Mouse (Mus musculus): Measurements from ENCODE around the gene T.

Gene T

DNA sequence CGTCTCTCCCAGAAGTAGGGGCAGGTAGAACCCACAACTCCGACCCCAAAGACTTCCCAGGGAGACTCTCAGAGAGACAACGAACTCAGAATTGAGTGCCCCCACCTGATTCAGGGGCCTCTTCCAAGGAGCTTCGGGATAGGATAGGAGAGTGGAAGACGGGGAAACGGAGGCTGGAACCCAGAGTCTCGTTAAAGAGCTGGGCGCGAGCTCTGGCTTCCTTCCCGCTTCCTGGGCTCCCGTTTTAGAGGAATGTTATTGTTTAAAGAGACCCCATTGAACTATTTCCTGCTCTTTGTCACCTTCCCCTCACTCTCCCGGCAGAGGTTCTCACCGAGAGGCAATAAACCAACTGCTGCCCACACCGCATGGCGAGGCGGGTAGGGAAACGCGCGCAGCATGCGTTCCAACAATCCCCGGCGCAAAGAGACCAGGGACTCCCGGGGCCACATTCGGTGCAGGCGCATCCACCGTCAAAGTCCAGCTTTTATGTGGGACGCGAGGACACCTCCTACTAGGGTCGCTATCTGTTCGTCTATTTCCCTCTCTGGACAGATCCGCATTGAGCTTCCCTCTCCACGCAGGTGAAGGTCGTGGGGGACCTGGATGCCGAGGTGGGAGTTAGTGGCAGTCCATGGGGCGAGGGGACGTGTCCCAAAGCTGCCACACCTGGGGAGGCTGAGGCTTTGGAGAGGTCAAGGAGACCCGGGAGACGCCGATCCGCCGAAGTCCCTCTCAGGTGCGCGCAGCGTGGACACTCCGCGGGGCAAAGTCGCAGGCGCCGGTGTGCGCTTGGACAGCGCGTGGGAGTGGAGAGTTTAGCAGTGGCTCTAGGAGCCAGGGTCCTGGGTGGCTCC is 874 bp upstream of the T start:
- no peak for DNase-seq

DNA sequence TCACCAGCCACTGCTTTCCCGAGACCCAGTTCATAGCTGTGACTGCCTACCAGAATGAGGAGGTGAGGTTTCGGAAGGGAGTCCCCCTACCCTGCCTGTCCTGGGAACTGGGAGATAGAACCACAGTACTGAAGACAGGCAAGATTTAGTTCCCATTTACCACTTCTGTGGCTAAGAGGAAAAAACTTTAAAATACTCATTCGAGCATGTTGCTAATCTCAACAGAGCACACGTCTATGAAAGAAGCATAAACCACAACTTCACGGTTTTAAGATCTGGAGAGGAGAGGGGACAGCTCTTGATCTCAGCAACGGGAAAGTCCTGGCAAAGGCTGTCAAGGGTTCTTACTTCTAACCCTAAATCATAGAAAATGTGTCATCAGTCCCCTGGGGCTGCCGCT is 2.0 kb downstream of the T start:
- DNase-seq, result no peak

DNA sequence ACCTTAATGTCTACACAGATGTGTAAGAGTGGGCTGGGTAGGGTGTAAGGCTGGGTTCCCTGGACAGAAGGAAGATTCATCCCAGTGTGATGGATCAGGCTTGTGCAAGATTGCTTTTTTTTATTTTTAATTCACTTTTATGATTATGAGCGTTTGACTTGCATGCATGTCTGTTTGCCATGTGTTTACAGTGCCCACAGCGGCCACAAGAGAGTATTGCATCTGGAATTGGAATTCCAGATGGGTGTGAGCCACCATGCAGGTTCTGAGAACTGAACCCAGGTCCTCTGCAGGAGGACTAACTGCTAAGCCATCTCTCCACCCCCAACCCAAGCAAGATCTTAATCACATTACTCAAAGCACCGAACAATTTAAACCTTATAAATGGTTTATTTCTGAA is 9.8 kb downstream of the T start:
- DNase-seq, result no peak

DNA sequence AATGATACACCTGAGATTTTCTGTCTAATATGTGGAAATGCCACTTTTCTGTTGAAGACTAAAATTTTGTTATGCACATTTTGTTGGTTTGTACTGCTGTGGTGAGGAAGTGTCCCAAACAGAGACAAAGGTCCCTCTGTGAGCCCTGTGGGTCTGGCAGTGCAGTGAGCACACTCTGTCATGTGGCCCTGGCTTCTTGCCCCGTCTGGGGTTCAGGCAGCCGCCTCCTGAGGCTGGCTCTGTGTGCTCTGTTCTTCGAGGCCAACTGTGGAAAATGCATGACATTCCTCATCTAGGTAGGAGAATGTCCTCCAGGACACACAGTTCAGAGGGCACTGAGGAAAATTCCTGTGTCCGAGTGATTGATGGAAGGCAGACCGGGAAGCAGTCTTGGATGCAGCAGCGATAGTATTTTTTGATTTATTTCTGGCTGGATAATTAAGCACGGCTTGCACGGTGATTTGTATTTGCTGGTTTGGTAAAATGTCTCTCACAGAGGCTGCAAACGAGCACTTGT is 13.5 kb downstream of the T start:
- no peak for DNase-seq

DNA sequence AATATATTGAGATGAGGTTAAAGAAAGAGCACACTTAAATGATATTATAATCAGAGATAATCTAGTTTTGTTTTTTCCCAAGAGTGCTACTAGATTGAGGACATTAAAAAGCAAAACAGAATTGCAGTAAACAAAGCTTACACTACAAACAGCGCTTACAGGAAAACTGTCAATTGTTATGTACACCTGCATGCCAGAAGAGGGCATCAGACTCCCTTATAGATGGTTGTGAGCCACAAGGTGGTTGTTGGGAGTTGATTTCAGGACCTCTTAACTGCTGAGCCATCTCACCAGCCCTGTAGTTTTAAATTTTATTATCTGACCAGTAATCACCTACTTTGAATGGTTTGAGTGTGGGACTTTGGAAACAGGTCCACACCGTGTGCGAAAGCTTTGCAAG is 14.1 kb downstream of the T start:
- DNase-seq, result no peak

DNA sequence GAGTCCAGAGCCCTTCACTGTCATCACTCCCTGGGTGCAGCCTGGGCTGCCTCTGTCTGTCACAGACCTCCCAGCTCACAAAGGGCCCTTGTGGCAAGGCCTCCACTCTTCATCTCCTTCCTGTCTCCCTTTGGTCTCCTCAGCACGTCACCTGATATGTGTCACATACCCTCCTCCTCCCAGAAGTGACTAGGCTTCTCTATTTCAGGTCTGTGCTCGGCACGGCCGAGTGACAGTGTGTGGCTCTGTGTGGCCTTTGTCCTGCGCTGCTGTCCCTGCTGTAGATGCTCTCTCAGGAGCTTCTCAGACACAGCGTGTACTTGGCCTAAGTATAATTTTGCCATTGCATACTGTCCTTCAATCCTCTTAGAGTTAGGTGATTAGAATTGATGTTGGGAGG is 21.0 kb downstream of the T start:
- DNase-seq, result no peak

DNA sequence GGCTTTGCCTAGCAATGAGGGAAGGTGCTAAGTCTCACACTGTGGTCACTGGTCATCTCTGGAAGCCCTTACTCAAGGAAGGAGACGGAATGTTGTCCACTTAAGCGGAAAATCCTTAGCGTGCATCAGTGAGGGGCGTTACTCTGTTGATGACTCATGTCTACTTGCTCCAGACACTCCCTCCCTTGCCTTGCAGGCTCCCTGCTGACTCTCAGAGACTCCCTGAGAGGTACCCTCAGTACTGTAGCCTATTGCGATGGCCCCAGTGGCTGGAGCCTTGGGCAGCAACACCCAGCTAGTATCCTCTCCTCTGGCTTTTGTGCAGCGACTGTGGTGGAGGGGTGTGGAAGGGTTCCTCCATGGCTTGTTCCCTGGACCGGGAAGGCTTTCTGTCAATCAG is 21.4 kb downstream of the T start:
- DNase-seq, result no peak

DNA sequence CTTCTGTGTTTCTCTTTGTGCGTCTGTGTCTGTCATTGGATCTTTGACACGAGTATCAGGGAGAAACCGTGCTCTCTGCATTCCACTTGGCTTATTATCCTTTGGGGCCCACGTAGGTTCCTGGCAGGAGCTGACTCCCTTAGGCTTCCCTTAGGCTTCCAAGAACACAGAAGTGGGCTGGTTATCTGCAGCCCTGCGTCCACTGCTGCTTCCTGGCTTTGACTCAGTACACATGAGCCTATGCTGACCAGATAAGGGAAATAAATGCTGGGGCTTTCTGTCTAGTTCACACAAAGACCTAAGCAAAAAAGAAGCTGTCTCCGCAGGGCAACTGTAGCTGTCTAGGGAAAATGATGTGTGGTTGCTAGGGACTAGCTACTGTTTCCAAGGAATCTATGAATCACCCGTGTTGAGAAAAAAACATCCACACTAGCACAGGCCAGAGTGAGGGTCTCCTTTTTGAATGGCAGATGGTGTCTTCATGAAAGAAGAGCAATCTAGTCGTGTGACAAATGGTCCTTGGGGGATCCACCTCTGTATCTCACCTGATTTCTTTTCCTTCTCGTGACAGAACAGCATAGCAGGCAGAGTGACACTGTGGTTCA is 22.7 kb downstream of the T start:
- no peak for DNase-seq

DNA sequence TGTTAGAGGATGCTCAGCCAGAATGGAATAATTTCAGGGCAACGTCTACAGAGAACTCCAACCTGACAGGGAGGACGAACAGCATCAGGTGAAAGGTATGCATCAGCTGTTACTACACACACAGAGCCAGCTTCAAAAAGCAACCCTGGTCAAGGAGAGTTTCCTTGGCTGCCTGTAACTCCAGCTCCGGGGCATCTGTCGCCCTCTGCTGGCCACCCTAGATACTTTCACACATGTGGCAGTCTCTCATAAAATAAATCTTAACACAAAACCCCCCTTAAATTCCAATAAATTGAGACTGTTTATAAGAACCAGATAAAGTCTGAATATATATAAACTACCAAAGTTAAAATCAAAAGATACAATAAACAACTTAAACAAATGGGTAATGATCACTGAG is 27.3 kb downstream of the T start:
- DNase-seq, result peak; percentile 52

DNA sequence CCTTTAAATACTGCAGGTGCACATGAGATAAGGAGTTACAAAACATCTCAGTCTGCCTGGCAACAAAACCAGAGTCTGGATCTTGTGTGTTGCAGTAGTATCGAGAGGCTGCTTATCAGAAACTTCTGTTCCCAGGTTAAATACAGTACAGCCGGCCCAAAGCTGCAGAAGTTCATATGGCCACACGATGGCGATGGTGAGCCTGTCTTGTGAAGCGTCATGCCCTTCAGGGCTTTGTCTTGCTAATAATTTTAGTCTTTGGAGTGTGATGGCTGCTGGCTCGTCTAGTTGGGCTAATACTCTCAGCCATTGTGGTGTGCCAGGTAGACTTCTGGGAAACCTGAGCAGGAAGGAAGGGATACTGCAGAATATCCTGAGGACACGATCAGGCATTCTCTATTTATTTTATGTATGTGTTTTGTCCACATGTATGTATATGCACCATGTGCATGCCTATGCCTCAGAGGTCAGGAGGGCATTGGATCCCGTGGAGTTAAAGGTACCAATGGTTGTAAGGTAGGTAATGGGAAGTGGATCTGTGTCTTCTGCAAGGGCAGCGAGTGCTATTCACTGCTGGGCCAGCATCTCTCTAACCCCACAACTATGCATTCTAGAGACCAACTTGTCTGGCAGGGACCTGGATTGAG is 29.4 kb downstream of the T start:
- DNase-seq, result peak; percentile 47

DNA sequence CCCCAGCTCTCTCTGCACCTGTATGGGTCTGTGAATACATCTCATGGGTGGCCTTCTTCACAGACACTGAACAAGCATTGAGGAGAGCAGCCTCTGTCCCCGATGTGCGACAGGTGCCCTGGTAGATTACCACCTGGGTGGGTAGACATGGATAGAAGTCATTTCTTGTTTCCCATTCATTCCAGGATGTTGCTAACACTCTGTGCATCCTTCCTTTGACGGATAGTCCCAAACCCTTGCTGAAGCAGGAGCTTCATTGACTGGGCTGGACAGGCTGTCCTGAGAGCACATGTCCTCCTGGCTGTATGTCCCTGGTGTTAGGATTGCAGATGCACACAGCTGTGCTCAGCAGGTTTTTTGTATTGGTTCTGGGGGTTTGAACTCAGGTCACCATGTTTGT is 33.5 kb downstream of the T start:
- DNase-seq, result no peak

DNA sequence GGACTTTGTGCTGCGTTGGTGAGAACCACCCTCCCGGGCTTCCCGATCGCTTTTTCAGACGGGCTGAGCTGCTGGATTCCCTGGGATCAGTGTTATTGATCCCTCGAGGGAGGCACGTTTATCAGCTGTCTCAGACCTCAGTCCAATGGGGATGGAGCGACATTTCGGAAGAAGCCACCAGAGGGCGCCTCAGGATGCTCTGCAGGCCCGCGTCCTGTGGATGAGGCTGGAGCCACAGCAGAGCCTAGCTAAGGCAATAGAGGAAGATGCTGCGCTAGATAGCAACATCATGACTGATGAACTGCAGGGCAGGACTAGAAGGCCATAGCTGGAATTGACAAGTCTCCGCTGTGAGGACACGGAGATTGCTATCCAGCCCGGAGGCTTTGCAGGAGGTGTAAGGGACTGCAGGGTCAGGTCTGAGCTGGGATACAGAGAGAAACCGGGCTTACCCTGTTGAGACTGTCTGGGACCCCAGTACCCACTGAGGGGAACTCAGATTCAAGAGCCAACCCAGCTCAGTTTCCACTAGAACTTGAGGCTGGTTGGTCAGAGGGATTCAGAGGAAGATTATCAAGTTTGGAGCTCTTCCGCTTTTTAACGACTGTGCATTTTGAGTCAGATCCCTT is 34.6 kb downstream of the T start:
- peak; percentile 72 for DNase-seq

DNA sequence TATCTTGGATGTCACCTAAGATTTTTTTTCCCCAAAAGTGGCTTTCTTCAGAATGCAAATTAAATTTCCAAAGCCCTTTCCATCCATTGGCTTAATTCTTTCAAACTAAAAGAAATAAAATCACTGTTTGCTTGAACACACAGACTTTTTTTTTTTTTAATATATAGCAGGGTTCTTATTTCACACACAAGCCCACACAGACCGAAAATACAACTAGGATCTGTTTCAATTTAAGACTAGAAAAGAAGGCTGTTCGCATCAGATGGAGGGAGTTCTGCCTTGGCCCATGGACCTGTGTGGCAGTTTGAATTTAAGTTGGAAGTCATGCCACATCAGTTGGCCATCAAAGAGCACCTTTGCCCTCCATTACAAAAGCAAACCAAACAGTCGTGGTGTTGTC is 44.3 kb downstream of the T start:
- DNase-seq, result no peak

DNA sequence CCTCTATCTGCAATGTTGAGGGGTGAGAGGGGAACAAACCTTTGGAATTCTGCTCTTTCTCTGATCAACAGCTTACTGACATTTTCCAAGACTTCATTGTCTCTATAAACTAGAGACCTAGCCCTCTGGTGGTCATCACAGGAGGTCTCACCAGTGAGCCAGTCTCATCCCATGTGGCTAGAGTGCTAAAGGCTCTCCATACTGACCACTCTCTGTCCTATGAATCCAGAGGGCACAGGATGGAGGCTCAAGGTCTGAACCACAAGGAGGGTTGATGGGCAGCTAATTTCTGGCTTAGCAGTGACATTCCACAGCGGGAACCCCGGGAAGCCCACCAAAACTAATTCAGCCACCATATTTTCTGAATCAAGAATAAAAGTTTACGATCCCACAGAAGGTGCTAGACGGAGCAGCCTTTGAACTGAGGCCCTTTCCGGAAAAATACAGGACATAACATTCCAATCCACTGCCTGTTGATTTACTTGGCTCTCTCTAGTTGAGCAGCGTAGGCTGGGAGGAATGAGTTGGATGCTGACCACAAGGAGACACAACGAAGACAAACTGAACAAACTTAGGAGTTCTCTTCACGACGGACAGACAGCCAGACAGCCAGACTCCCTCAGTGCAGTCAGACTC is 45.4 kb downstream of the T start:
- DNase-seq, result no peak

DNA sequence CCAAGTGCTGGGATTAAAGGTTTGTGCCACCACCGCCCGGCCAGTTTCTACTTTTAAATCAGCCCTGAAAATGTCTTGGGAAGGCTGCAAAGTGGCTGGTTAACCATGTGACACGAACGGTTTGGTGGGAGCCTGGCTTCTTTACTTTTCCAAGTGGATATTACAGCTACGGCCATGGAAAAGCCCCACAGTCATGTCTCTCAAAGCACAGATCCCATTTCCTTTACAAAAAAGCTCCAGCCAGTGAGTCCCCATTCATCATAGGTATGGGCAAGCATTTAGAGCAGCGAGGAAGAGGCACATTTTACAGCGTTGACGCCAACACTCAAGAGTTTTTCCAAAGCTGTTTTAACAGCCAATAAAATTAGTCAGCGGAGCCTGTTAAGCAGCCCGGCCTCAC is 47.6 kb downstream of the T start:
- no peak for DNase-seq

DNA sequence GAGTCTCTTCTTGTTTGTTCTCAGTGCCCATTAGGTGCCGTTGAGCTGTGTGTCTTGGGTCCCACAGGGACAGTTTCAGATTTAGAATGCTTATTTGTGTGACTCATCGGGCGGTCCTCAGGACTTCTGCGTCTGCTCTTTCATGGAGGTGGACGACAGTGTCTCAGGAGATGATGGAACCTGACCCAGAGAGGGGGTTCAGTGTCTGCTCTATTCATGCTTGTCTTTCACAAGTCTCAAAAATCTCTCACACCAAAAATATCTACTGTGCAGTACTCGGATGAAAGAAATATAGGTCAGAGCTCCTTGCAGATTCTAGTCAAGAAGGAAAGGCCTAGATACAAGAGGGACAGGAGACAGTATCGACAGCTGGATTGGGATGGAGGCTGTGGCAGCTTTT is 48.7 kb downstream of the T start:
- no peak for DNase-seq

DNA sequence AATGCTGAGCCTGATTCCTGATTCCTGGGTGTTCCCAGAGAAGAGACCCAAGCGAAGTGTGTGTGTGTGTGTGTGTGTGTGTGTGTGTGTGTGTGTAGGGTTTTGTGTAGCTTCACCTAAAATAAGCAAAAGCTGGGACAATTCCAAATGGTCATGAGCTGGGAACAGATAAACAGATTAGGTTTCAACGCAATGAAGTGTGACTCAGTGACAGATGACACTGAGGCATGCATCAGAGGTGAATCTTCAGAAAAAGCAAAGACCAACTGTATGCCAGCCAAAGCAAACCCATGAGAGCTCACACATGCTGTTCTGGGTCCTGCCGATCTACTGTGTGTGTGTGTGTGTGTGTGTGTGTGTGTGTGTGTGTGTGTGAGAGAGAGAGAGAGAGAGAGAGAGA is 50.0 kb downstream of the T start:
- no peak for DNase-seq

DNA sequence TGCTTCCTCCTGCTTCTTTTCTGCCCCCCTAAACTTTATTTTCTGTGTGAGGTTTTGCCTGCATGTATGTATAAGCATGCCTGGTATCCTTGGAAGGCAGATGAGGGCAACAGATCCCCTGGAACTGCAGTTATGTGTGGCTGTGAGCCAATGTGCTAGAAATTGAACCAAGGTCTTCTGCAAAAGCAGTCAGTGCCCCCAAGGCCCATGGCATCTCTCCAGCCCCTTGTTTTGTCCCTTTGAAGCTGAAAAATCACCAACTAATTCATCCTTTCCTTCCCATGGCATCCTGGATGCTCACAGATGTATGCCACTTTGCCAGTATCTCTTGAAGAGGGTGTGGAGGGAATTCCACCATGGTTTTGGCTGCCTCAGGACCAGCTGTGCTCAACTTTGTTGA is 50.9 kb downstream of the T start:
- no peak for DNase-seq

DNA sequence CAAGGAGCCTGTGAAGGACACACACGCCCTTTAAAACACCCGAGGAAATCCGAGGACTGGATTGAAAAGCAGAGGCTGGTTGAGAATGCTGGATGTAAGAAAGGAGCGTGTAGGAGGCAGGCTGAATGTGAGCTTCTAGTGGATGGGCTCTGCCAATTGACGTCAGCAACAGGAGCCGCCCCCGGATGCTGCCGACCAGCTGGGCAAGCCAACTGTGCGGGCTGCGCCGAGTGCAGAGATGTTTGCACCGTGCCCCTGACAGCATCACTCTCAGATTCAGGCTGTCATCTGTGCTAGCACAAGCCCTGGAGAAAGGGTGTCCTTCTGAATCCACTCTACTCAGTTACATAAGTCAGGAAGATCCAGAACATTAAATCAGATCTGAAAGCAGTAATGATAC is 53.6 kb downstream of the T start:
- DNase-seq, result no peak

DNA sequence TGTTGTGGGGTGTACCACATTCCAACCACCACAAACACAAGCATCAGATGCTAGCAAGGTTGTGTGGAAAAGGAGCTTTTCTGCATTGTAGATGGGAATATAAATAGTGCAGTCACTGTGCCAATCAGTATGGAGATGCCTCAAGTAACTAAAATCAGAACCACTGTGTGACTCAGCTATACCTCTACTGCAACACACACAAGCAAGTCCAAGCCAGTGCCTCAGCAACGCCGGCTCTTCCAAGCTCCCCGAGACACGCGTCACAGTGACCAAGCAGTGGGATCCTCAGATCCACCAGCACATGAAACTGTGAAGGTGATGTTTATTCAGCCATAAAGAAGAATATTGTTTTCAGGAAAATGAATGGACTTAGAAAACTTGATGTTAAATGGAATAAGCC is 56.7 kb downstream of the T start:
- no peak for DNase-seq
